Mouse (Mus musculus): ENCODE data around the gene Max.

The Max gene

DNA sequence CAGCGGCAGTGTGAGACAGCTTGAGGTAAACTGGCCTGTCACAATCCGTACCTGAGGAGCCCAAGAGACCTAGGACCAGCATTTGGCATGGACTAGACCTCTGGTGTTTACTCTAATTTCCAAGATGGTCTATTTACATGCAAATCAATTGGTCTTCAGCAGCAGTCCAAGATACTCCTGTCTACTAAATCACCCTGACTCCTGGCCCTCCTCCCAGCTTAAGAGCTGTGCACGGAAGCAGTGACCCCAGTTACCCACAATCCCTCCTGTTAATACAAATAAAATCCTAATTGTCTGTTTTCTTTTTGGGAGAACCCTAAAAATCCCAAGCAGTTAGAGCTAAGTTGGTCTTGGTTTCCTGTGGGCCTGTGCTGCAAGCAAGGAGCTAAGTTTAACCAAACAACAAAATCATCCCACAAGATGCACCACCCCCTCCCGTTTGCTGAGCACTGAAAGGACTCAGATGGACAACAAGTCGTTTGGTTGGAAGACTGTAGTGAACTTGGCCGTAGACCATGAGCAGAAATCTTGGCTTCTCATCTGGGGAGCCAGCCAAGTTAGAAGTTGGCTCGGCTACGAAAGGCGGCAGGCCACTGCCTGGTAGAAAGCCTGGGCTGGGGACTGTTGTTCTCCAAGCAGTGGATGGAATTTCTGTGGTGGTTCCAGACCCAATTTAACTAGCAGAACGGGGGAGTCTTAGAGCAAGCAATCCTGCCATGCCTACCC, 7.1 kb downstream of the Max start:
- peak; percentile 61 for DNase-seq (ENCODE audit: low read depth)

DNA sequence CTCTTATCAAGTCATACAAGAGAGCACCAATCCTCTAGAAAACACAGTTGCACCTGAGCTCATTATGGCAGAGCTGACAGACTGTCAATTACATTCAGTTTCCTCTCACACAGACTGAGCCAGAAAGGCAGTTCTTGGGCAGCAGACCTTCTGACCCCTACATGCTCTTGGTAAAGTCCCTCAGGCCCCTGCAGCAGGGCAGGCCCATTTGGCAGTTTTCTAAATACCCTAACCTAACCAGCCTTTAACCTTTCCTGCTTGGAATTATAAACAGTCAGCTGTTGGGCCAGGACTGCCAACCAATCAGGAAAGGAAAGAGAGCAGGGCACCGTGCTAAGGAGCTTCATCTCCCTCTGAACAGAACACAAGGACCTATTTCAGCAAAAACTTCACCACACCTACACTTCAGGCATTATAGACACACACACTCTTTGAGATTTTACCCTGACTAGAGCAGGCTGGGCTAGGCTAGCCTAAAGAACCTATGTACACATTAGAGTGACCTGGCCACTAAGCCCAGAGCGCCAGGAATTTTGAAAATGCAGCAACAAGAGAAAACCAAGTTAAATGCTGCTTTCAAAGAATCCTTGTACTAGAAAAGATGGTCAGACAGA, 8.1 kb downstream of the Max start:
- DNase-seq (ENCODE audit: low read depth) = no peak

DNA sequence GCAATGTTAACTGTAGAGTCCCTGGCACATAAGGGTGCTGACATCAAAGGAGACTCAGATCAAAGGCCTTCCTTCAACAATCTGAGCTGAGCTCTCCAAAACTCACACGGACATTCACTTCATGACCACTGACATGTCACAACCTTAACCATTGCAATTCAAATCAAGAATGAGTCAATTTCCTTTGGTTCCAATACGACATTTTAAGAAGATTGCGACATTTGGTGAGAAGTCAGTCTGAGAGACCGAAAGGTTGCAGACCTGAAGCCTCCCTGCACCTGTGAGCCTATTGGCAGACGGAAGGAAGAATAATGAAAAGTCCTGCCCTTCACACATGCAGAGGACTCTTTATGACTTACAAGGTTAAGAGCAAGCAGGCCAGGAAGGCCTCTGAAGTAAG, 11.7 kb downstream of the Max start:
- DNase-seq (ENCODE audit: low read depth) = no peak

DNA sequence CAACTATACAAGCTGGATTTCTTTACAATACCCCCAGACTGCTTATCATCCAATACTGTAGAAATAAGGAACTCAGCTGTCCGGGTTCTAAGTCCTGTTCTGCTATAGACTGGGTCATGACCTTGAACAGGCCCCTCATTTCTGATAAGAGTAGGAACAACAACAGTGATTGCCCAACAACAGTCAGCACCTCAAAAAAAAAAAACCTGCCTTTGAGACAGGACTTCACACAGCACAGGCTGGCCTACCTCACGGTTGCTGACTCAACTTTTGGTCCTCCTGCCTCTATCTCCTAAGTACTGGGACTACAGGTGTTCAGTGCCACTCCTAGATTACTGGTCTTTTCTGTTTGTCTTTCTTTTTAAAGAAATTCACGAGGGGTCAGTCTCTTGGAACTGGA, 13.2 kb downstream of the Max start:
- DNase-seq (ENCODE audit: low read depth) = no peak

DNA sequence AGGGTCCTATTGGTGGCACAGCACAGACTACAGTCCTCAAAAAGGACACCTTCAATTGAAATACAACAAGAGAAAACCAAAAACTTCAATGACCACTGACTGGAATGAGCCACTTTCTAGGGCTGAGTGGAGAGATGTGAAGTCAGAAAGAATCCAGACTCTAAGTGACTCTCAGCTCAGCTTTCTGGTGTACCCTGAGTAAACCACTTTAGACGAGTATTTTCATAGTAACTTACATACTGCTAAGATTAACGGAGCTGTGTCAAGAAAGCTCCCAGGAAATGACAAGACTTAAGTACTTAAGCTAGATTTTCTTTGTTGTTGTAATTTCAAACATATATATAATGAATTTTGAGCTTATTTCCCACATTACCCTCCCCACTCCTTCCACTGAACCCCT, 13.8 kb downstream of the Max start:
- DNase-seq (ENCODE audit: low read depth) = no peak

DNA sequence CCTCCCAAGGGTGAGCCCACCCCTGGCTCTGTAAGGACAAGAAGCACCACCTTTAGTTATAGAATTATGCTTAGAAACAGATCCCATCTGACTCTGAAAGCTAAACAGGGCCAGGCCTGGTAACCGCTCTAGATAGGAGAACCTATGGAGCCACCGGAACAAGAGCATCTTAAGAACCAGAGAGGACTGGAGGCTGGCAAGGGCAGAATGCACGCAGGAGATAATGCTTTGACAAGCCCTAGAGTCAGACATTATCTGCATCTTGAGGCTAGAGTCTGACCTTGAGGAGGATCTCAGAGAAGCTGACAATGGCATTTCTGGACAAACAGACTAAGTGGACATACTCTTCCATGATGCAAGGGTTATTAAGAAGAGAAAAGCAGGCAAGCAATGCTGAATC, 14.5 kb downstream of the Max start:
- DNase-seq (ENCODE audit: low read depth) = no peak

DNA sequence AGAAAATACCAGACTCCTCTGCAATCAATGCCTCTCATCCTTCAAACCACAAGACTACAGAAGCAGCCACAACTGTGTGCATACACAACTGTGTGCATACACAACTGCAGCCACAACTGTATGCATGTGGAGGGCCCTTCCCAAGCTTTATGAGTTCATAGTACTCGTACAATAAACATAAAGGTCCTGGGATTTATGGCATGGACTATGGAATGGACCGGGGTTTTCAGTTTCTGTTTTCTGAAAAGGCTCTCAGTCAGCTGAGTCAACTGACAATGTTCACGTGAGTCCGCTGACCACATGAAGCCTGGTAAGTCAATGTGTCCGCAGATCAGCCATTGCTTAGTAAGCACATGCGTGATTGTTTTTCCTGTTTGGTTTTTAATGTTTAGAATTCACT, 18.5 kb downstream of the Max start:
- DNase-seq (ENCODE audit: low read depth) = no peak

DNA sequence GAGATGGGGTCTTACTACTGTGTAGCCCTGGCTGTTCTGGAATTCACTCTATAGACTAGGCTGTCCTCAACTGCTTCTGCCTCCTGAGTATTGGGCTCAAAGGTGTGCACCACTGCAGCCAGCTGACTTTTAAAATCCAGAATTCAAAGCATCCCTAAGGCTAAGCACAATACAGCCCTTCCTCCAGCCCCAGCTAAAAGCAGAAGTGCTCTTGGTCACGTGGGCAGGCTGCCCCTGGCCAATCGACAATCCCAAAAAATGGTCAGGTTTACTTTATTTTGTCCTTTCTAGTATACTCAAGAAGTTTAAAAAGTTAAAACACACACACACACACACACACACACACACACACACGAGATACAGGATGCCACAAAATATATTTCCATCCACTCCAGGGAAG, 19.0 kb downstream of the Max start:
- no peak for DNase-seq (ENCODE audit: low read depth)

DNA sequence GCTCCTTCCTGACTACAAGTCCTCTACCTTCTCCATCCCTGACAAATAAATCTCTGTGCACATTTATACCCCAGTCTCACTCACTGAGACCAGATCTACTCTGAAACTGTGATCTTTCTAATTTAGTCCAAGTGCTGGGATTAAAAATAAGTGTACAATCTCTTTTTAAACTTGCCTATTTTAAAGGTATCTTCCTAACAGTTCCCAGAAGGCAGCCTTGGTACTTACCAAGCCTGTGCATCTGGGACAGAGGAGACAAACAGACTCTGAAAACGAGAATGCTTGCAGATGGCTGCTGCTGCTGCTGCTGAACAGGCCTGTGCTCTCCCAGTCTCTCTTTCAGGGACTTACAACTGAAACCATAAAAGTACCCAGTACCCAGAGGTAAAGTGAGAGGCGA, 19.5 kb downstream of the Max start:
- no peak for DNase-seq (ENCODE audit: low read depth)

DNA sequence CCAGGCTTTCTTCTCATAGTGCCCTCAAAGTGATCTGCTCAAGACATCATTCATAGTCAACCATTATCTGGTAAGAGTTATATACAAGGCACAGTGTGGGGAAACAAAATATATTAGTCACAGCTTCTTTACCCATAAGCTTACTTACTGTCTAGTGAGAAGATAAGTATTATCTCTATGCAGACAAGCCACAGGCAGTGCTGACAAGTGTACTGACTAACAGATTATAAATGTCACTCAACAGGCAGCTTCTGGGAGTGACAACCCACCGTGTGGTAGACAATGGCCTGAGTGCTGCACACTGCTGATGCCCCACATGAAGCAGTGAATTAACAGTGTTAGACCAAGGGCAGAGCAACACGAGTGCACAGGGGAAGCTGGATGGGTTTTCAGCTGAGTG, 20.5 kb downstream of the Max start:
- DNase-seq (ENCODE audit: low read depth) = no peak

DNA sequence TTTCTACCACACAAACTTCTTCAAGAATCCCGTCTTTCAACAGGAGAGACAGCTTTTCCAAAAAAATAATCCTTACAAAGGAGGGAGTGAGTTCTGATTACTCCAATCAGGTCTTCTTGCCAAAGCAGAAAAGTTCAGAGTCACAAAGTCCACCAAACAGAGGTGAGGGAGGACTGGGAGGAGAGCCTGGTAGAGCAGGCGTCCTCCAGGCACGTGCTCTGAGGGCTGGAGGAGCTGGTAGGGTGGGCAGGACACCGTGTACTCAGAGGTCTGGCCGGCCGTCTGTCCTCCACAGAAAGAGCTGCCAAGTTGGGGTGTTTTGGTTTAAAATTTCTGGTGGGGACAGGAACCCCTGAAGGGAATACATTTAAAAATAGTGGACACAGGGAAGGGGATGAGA, 24.0 kb downstream of the Max start:
- DNase-seq (ENCODE audit: low read depth) = no peak

DNA sequence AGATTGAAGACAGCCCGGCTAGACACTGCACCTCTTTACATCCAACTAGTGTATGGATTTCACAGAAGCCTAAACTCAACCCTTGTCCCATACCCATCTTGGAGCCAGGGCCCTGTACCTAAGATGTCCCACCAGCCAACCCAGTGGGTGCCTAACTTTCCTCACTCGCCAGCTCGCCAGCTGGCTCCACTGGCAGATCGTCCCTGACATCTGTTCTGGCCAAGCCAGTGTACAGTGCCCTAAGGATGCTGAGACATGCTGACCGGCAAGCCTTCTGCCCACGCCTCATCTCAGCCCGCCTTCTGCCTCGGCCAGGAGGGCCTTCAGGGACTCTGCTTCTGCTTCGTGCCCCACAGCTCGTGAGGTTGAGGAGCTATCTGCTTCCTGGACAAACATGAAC, 25.8 kb downstream of the Max start:
- no peak for DNase-seq (ENCODE audit: low read depth)

DNA sequence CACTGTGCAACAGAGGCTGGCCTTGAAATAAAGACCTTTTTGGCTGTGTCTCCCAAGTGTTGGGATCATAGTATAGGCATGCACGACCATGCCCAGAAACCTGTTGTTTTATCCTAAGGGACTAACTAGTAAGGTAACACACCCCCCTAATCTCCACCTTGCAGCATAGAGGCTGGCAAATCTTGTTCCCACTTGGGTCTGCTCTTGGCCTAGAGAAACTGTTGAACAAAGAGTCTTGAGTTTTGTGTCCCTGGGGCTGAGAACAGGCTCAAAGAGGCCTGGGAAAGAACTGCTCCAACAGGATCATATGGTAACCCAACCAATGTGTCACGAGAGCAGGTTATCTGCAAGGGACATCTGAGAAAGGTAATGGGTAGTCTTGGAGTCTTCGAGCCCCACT, 27.6 kb downstream of the Max start:
- DNase-seq (ENCODE audit: low read depth) = no peak

DNA sequence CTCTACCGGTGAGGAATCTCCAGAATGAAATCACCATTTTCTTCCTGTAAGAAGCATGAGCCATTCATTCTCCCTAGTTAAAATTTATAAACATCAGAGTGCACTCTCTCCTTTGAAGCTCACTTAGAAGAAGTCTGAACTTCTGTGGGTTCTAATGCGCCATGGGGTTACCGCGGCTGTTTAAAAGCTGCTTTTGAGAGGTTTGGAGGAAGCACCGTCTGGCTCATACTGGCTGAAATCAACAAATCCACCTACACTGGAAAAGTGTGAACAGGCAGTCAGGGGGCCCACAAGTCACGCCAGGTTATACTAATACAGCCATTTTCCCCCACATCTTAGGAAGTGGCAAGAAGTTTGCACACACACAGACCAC, 29.3 kb downstream of the Max start:
- no peak for DNase-seq (ENCODE audit: low read depth)

DNA sequence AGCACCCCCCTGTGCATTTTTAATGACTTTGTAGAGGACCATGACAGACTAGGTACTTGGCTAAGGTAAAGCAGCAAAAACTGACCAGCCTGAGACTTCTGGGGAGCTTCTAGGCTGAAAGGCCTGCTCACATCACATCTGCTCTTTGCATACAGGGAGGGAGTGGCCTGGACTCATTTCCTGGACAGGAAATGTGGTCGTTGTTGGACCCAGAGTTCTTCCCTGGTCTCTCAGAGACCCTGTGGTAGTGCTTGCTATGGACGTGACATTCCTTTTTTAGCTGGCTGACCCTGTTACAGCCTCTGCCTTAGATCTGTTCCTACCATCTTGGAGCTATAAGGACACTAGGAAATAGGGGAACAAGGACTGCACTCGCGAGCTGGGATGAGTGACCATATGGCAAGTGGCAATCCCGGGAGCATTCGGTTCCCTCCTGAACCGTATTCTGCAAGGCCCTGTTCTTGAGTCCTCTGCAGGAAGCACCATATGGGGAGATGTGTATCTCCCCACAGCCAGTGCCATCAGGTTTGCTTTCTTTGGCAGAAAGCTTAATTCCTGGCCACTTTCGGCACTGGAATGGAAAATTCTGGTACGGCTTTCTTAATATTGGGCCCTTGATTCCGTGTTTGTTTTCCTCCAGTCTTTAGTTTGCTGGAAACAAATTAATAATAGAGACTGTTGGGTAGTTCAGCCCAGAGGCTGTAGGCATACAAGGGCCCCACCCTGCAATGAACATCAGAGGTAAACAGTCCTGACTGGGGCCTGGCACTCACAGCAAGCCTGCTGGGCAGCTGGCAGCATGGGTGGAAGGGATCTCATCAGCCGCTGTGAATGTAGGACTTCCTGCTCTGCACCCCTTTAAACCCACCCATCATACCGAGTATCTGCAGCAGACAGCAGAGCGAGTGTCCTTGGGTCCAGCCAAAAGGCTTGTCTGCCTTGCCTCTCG, 30.0 kb downstream of the Max start:
- DNase-seq (ENCODE audit: low read depth) = no peak

DNA sequence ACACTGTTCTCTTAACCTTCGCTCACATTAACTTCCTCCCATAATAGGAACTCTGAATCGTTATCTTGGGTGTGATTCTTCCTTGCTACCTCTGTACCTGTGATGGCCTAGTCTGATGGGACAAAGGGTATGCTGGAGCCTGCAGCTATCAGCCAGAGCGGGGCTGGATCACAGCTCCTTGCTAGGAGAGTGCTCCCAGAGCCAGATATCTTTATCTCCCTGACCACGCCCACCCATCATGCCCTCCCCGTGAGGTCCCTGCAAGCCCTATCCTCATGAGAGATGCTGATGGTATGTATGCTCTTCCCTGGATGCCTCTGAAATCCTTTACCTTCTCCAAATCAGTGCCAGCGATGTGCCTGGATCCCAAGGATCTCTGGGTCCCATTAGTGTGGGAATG, 31.8 kb downstream of the Max start:
- DNase-seq (ENCODE audit: low read depth) = no peak

DNA sequence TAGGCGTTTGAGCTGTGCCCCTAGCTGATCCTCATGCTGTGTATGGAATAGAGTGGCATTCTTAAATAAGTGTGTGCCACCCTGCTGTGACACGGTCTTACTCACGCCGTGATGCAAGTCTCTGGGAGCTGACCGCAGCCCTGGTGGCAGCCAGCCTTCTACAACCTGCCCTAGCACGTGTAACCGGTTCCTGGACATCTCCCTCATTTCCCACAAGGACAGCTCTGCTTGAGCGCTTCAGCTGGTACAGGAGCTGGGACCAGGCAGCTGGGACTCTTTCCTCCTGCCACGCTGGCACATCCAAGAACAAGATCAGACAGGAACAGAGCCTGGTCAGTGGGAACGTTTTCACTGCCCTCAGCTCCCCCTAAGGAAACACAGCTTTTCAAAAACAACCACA, 34.5 kb downstream of the Max start:
- no peak for DNase-seq (ENCODE audit: low read depth)

DNA sequence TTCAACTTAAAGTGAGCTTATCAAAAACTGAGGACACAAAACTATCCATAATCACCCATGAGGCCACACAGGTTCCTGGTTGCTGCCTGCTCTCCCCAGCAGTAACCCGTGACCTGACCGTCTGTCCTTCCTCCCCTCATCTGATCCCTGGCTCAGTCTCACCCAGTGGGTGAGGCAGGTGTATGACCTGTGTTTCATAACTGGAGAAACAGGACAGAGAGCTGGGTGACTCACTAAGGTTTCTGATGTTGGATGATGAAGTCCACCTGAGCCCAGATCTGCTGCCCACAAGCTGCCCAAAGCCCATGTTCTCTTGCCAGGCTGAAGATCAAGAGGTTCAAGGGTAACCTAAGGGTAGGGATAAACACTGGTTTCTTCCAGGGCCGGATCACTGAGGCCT, 35.0 kb downstream of the Max start:
- no peak for DNase-seq (ENCODE audit: low read depth)

DNA sequence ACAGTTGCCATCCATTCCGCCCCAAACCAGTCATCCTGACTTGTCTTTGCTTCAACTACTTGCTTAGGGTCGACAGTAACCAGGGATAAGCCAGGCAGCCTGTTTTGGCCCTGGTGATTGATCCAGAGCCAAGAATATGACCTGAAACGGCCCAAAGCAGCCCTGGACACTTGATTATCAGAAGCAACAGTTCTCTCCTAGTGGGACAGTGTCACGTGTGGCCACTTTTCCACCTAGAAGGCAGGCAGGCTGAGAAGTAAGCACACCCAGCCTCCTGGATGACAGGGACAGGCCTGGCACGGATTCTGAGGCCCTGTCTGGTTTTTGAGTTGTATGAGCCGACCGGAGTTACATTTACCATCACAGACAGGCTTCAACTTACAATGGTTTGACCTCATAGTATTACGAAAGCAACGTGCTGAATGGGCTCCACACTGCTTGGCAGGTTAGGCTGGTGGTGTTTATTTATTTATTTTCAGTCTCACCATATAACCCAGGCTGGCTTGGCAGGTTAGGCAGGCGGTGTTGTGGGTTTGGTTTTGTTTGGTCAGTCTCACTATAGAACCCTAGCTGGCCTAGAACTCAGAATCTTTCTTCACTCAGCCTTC, 35.6 kb downstream of the Max start:
- peak; percentile 50 for DNase-seq (ENCODE audit: low read depth)

DNA sequence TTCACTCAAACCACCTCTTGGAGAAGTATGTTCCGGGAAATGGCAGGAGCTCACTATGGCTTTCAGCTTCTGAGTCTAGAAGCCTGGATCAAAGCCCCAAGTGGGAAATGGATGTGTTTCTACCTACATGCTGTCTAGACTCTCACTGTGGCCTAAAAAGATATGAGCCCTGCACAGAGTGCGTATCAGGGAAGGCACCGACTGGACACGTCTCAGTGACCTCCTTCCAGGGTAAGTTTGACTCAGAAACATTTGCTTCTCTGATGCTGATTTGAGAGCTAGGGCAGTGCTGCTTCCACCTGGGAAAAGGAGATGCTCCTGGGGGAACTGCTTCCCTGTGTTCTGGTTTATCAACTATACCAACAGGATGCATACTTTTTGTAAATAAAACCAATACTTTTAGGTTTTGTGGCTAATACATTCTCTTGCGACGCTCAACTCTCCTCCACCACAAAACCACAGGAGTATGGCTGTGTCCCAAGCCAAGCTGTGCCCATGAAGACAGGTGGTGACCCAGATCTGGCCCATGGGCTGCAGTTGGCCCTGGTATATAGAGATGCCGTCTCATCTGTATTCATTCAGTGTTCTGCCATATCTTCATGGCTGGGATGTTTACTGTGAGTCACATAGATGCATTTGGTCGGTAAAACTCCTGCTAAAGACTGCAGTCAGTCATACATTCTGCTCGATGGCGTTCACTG, 36.9 kb downstream of the Max start:
- DNase-seq (ENCODE audit: low read depth) = peak; percentile 14

DNA sequence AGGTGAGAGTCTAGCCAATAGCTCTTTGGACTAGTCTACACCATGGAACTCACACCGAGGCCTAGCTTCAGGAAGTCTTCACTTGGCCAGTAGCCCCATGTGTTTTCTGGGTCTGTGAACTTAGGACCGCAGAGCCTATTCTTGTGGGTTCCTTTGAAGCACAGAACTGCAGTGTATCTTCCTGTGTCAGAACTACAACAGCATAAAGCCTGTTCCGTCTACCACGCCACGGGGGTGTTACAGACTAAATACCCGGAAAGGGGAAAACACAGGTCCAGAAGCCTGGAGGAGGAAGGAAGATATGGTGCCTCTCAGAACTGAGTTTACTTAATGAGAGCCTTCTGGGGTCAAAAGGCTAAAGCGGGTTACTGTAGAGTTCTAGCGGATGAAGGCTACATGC, 38.9 kb downstream of the Max start:
- DNase-seq (ENCODE audit: low read depth) = no peak

DNA sequence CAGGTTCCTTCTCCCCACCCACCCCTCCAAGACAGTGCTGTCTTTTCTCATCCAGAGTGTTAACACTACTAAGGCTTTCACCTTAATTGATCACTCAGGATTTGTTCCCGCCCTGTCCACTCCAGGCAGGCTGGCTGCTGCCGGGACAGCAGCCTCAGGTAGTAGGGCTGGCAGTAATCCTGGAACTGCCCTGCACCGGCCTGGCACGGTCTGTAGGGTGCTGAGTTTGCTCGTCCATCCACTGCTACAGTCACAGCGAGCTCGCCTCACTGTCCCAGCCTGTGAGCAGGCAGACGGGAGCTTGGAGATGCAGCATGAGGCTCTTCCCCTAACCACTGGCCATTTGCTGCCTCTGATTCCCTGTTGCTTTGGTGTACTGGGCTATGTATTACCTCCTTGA, 41.0 kb downstream of the Max start:
- no peak for DNase-seq (ENCODE audit: low read depth)
